Mouse (Mus musculus) midbrain, embryonic 16.5 days (tissue): ENCODE data around the gene Masp1. TPM values are rescaled to one million over a fixed set of nuclear protein-coding genes. Genes with fewer than 3 reads are reported as not detected.
A peak's percentile ranks its signal among the peaks of the same experiment; 100 is the strongest.

Source experiments
- ATAC-seq: fragments of 200-750 bp; cut with Nextera tagmentation; 2 replicates; pipeline ENCODE4 v1.8.0; 2017; ENCODE audit warnings: moderate TSS enrichment
- H3K27ac ChIP-seq: fragments of 300-500 bp; sonication (generic); 2 replicates; pipeline ENCODE4 v1.5.1; 2014; ENCODE audit warnings: mild to moderate bottlenecking, low read length, mixed read lengths
- H3K27me3 ChIP-seq: fragments of 300-500 bp; sonication (generic); 2 replicates; pipeline ENCODE4 v1.6.1; 2014; ENCODE audit warnings: low read depth, low read length, mixed read lengths; ENCODE audit not compliant: control insufficient read depth, insufficient read depth
- H3K36me3 ChIP-seq: fragments of 300-500 bp; sonication (generic); 2 replicates; pipeline ENCODE4 v1.6.1; 2014; ENCODE audit warnings: mild to moderate bottlenecking, low read length, moderate library complexity, mixed read lengths; ENCODE audit not compliant: control insufficient read depth, insufficient read depth
- H3K4me1 ChIP-seq: fragments of 300-500 bp; sonication (generic); 2 replicates; pipeline ENCODE4 v1.6.1; 2014; ENCODE audit warnings: mild to moderate bottlenecking, low read length, mixed read lengths; ENCODE audit not compliant: control insufficient read depth, insufficient read depth
- H3K4me2 ChIP-seq: fragments of 300-500 bp; sonication (generic); 2 replicates; pipeline ENCODE4 v1.6.1; 2014; ENCODE audit warnings: mild to moderate bottlenecking, low read length, mixed read lengths
- H3K4me3 ChIP-seq: fragments of 300-500 bp; sonication (generic); 2 replicates; pipeline ENCODE4 v1.5.1; 2014; ENCODE audit warnings: low read depth, mild to moderate bottlenecking, low read length, moderate library complexity, mixed read lengths
- H3K9ac ChIP-seq: fragments of 300-500 bp; sonication (generic); 2 replicates; pipeline ENCODE4 v1.6.1; 2014; ENCODE audit warnings: low read depth, low read length, mixed read lengths
- H3K9me3 ChIP-seq: fragments of 300-500 bp; sonication (generic); replicated peaks from 2 replicates; pipeline ENCODE4 v1.6.1; 2014; ENCODE audit warnings: mild to moderate bottlenecking, low read length, mixed read lengths; ENCODE audit not compliant: control insufficient read depth, poor library complexity, severe bottlenecking
- WGBS: fragments of 180-500 bp; shearing (Covaris S2); extraction: QIAGEN DNeasy Blood & Tissue Kit; methylation state at CpG from one replicate; pipeline ENCODE4 v1.1.7; 2014; 5-methylcytosine and 5-hydroxymethylcytosine counted together
- polyA plus RNA-seq: library from polyadenylated mRNA; unstranded; fragments of >200 nt; fragmentation: Nextera tagmentation; extraction: Ambion mirVana; gene quantifications from 2 replicates; pipeline ENCODE4 v1.2.1, GENCODE M21; 2015

The Masp1 gene
- polyA plus RNA-seq, 1 experiment from 2014 or later, result 29.6 TPM

DNA sequence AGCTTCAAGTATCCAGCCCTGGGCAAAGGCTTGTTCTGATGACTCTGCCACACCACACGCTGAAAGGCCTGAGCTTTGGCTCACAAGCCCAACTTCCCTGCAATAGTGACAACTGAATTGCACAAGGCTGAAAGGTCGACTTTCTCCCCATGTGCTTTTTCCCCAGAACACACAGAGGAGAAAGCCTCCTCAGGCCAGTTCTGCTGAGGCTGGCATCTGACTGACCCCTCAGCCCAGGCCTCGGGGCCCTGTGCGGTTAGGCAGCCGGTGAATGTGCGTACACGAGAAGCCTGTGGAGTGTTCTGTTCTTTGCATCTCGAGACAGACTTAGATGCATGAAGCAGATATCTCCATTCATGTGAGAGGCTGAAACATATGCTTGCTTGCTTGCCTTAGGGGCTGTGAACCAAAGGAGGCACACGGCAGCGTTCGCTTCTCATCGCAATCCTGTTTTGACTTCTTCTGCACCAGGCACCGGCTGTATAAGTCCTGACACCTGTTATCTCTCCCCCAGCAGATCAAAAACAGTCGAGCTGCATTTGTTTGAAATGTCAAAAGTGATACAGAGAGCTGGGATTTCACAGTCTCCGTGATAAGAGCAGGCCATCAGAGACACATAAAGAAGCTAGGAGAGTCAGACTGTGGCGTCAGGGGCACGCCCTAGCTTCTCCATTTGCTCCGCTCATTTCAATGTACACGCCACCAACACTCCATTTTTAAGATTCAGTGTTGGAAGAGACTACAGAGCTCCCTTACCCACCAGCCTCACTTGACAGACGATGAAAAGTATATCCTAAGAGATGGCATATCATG is 2.7 kb downstream of the Masp1 start:
- H3K4me2 ChIP-seq, result peak overlapping the region; percentile 74
- peaks cover 4% of the 10 kb centered on the region; the same call in 1 of the 2 replicates for H3K36me3 ChIP-seq
- peak overlapping the region; percentile 58 for H3K27ac ChIP-seq
- H3K9ac ChIP-seq, result peak overlapping the region; percentile 36; the same call in 1 of the 2 replicates
- no peaks in the 10 kb centered on the region for H3K9me3 ChIP-seq
- 53% methylated on average over 20 of the region's 20 CpGs for WGBS
- peaks cover 31% of the 10 kb centered on the region for H3K4me1 ChIP-seq
- no peaks in the 10 kb centered on the region for H3K27me3 ChIP-seq
- ATAC-seq, result no peak
- H3K4me3 ChIP-seq, result peak overlapping the region; percentile 21

DNA sequence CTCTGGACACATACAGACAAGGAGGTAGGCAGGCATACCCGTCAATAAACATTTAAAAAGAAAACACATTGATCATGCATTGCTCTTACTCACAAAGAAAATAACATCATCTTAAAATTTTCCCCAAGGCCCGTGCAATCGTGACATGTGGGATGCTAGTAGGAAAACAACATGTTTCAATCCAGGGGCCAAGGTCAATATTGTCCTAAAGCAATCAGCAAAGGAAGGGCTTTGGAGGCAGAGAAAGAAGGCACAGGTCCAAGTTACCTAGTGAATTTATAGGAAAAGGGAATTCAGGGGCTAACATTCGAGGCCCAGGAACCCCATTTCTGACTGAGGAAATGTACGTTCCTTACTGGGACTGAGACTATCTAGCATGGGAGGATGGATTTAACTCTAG is 3.4 kb downstream of the Masp1 start:
- H3K4me2 ChIP-seq, result peak overlapping the region; percentile 74; the same call in 1 of the 2 replicates
- peaks cover 4% of the 10 kb centered on the region; the same call in 1 of the 2 replicates for H3K36me3 ChIP-seq
- no peaks in the 10 kb centered on the region for H3K9me3 ChIP-seq
- H3K4me1 ChIP-seq, result peaks cover 25% of the 10 kb centered on the region
- no peak overlapping the region for H3K4me3 ChIP-seq
- no peak overlapping the region for H3K9ac ChIP-seq
- WGBS, result 90% methylated on average over 5 of the region's 5 CpGs
- no peak for ATAC-seq
- H3K27ac ChIP-seq, result no peak overlapping the region
- no peaks in the 10 kb centered on the region for H3K27me3 ChIP-seq

DNA sequence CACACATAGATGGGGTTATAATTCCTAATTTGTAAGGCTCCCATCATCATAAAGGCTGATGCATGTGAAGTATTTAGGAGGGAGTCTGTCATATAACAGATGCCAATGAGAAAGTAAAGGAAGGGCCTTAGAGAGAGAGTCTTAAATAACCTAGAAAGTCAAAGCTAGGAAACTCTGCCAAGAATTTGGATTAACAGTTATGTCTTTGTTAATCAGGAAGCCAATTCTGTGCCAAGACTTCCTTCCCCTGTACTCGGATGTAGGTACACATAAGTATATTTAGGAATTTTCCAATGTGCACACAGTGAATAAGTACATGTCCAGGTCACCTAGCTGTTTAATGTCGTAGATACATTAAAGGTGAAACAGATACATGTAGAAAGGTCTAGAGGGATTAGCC is 4.0 kb downstream of the Masp1 start:
- Histone ChIP-seq H3K4me2 (no peak overlapping the region), H3K4me3 (no peak overlapping the region)
- 70% methylated on average over 2 of the region's 2 CpGs for WGBS

DNA sequence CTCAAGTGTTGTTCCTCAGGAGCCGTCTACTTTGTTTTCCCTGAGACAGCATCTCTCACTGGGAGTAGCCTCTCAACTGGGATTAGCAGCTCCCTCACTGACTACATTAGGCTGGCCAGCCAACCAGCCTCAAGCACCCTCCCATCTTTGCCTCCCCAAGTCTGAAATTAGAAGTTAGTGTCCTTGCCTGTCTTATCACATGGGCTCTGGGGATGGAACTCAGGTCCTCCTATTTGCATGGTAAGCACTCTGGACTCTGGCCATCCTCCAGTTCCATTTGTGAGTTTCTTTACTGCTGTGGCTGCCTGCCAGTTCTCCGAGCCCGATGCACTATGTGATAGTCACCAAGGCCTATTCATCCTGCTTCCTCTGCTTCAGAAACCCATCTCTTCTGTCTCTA is 4.8 kb downstream of the Masp1 start:
- no peaks in the 10 kb centered on the region for H3K27me3 ChIP-seq
- H3K36me3 ChIP-seq, result peaks cover 4% of the 10 kb centered on the region
- H3K9me3 ChIP-seq, result no peaks in the 10 kb centered on the region
- H3K4me3 ChIP-seq, result no peak overlapping the region
- no peak for ATAC-seq
- H3K9ac ChIP-seq, result no peak overlapping the region
- H3K27ac ChIP-seq, result no peak overlapping the region
- peaks cover 20% of the 10 kb centered on the region for H3K4me1 ChIP-seq
- WGBS, result 58% methylated on average over 3 of the region's 3 CpGs
- H3K4me2 ChIP-seq, result no peak overlapping the region

More for the DNA sequence above, 4.0 kb downstream of the Masp1 start:
- Histone ChIP-seq H3K4me1 (peaks cover 25% of the 10 kb centered on the region), H3K9me3 (no peaks in the 10 kb centered on the region), H3K27ac (no peak overlapping the region), H3K36me3 (peaks cover 4% of the 10 kb centered on the region), H3K9ac (no peak overlapping the region), H3K27me3 (no peaks in the 10 kb centered on the region)
- no peak for ATAC-seq

DNA sequence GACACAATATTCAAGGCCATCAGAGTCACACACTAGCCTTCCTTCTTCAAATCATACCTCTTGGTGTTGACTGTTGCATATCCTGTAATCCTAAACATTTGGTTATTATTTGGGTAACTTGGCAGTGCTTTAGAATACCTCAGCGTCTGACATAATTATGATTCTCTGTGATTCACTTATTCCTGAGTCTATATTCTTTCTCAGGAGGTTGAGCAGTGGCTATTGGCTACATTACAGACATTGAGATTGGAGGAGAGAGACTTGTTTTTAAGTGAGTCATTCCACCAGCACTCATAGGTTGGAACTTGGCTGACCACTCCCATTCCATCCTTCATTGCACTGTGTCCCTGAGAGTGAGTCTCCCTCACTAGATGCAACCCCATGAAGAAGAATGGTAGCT is 7.2 kb downstream of the Masp1 start:
- peaks cover 6% of the 10 kb centered on the region for H3K36me3 ChIP-seq
- no peak overlapping the region for H3K4me2 ChIP-seq
- H3K4me1 ChIP-seq, result peaks cover 11% of the 10 kb centered on the region
- ATAC-seq, result no peak
- 95% methylated on average over 1 of the region's 1 CpGs for WGBS
- no peaks in the 10 kb centered on the region for H3K27me3 ChIP-seq
- no peak overlapping the region for H3K9ac ChIP-seq
- no peaks in the 10 kb centered on the region for H3K9me3 ChIP-seq
- no peak overlapping the region for H3K27ac ChIP-seq
- H3K4me3 ChIP-seq, result no peak overlapping the region

DNA sequence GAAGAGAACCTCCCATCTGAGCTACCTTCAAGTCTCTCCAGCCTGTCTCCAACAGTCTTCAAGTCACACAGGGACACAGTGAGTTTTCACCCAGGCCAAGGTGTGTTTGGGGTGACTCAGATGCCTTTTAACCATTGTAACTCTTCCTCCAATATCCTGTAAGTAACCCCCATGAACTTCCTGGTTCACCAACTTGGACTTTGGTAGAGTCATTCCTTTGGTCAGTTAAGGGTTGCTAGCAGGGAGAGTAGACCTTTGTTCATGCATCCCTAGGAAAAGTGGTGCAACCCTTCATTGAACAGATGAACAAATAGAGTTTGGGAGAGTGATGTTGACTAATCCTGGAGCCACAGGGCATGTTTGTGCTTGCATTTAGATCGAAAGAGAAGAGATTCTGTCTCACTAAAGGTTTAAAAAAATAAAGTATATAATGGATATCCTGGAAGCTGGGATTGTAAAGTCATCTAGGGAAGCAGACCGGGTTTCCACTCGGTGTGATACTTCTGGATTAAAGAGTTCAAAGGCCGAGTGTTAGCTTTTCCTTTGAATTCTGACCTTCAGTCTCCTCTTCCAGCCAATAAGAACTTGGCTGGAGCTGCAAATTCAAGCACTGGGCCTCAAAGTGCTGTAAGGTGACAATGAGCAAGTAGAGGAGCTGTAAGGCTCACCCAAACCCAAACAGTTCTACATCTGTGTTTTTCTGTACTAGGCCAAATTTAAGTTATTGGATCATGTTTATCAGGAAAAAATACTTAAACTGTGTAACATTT is 9.3 kb downstream of the Masp1 start:
- Histone ChIP-seq H3K27ac (no peak overlapping the region), H3K27me3 (no peaks in the 10 kb centered on the region), H3K4me3 (no peak overlapping the region), H3K9me3 (no peaks in the 10 kb centered on the region), H3K4me1 (no peaks in the 10 kb centered on the region), H3K4me2 (no peak overlapping the region), H3K9ac (no peak overlapping the region), H3K36me3 (peaks cover 6% of the 10 kb centered on the region)
- no peak for ATAC-seq
- WGBS, result 69% methylated on average over 4 of the region's 4 CpGs

DNA sequence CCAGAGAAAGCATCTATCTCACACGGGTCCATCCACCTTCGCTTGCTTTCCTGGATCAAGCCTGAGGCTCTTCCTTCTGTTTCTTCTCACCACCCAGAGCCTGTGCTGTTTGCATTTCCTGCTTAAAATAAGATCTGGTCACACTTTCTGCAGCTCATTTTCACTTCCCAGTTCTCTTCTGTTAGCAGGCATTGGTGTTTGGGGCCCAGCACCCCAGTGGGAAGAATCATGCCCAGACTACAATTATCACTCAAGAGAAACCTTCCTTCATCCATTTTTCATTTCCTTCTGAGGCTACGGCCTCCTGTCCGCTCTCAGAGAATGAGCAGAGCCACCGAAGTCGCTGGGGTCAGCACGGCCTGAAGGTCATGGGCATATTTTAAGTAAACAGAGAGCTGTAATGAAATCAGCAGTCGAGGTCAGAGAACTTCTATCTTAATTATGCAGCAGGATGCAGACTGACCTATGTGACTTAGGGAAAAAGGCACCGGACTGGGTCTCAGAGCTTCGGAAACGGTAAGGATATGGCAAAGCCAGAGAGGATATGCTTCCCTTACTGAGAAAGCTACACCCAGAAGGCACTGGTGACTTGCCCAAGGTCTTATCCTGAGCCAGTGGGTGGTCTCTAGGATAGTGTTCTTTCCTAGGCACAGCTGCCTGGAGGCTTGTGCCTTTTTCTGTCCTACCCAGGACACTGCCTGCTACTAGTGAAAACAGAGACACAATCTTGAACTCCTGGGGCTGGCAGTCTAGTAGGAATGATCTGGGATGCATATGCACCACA is 14.5 kb downstream of the Masp1 start:
- H3K4me2 ChIP-seq, result no peak overlapping the region
- no peak overlapping the region for H3K9ac ChIP-seq
- H3K36me3 ChIP-seq, result peaks cover 2% of the 10 kb centered on the region; the same call in 1 of the 2 replicates
- H3K4me3 ChIP-seq, result no peak overlapping the region
- ATAC-seq, result no peak
- H3K27ac ChIP-seq, result no peak overlapping the region
- H3K9me3 ChIP-seq, result no peaks in the 10 kb centered on the region
- H3K27me3 ChIP-seq, result no peaks in the 10 kb centered on the region
- peaks cover 13% of the 10 kb centered on the region for H3K4me1 ChIP-seq
- WGBS, result 61% methylated on average over 11 of the region's 11 CpGs

DNA sequence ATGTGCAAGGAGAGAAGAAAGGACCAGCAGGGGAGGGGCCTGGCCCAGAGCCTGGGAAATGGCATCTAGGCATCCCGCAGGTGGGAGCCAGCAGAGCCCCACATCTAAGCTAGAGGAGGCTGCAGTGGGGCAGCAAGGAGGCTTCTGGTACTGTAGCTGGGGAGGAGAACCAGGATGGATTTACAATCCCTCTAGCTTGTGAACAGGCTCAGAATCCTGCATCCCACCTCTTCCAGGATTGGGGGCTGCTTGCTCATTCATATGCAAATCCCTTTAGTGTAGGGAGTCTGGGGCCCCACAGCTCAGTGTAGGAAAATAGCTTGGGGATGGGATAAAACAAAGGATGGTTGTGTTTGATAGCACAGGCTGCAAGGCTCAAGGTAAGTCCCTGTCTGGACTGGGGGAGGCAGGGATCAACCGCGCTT is 16.3 kb downstream of the Masp1 start:
- Histone ChIP-seq H3K4me3 (no peak overlapping the region), H3K36me3 (no peaks in the 10 kb centered on the region), H3K4me2 (no peak overlapping the region), H3K27me3 (no peaks in the 10 kb centered on the region), H3K27ac (peak overlapping the region; percentile 62), H3K9me3 (no peaks in the 10 kb centered on the region), H3K9ac (no peak overlapping the region), H3K4me1 (peaks cover 13% of the 10 kb centered on the region)
- WGBS, result 21% methylated on average over 3 of the region's 3 CpGs
- ATAC-seq, result peak; percentile 92
